Mouse (Mus musculus) limb, embryonic 15.5 days (tissue): ENCODE data around the gene Noc4l. TPM values are rescaled to one million over a fixed set of nuclear protein-coding genes. Genes with fewer than 3 reads are reported as not detected.
A peak's percentile ranks its signal among the peaks of the same experiment; 100 is the strongest.

Experiments
- ATAC-seq: fragments of 200-750 bp; cut with Nextera tagmentation; 2 replicates; pipeline ENCODE4 v1.8.0; 2017; ENCODE audit warnings: low read depth, moderate TSS enrichment; ENCODE audit not compliant: insufficient number of reproducible peaks, low FRiP score, low TSS enrichment
- H3K27ac ChIP-seq: fragments of 300-500 bp; sonication (generic); 2 replicates; pipeline ENCODE4 v1.5.1; 2015; ENCODE audit warnings: moderate library complexity, mild to moderate bottlenecking, inconsistent platforms
- H3K27me3 ChIP-seq: fragments of 300-500 bp; sonication (generic); 2 replicates; pipeline ENCODE4 v1.6.1; 2015; ENCODE audit warnings: inconsistent platforms
- H3K36me3 ChIP-seq: fragments of 300-500 bp; sonication (generic); 2 replicates; pipeline ENCODE4 v1.6.1; 2015; ENCODE audit warnings: inconsistent platforms
- H3K4me1 ChIP-seq: fragments of 300-500 bp; sonication (generic); 2 replicates; pipeline ENCODE4 v1.6.1; 2015; ENCODE audit warnings: inconsistent platforms
- H3K4me2 ChIP-seq: fragments of 300-500 bp; sonication (generic); 2 replicates; pipeline ENCODE4 v1.6.1; 2015; ENCODE audit warnings: mild to moderate bottlenecking, inconsistent platforms
- H3K4me3 ChIP-seq: fragments of 300-500 bp; sonication (generic); 2 replicates; pipeline ENCODE4 v1.5.1; 2015; ENCODE audit warnings: mild to moderate bottlenecking, inconsistent platforms
- H3K9ac ChIP-seq: fragments of 300-500 bp; sonication (generic); 2 replicates; pipeline ENCODE4 v1.6.1; 2015; ENCODE audit warnings: inconsistent platforms
- H3K9me3 ChIP-seq: fragments of 300-500 bp; sonication (generic); 2 replicates; pipeline ENCODE4 v1.6.1; 2016; ENCODE audit warnings: inconsistent platforms
- WGBS: fragments of 180-500 bp; shearing (Covaris S2); methylation state at CpG from one replicate; pipeline ENCODE4 v1.1.7; 2015; 5-methylcytosine and 5-hydroxymethylcytosine counted together
- polyA plus RNA-seq: library from polyadenylated mRNA; unstranded; fragments of >200 nt; fragmentation: Nextera tagmentation; extraction: Ambion mirVana; gene quantifications from 2 replicates; pipeline ENCODE4 v1.2.1, GENCODE M21; 2015

The Noc4l gene
- polyA plus RNA-seq, 1 experiment from 2014 or later = 46.2 TPM

DNA sequence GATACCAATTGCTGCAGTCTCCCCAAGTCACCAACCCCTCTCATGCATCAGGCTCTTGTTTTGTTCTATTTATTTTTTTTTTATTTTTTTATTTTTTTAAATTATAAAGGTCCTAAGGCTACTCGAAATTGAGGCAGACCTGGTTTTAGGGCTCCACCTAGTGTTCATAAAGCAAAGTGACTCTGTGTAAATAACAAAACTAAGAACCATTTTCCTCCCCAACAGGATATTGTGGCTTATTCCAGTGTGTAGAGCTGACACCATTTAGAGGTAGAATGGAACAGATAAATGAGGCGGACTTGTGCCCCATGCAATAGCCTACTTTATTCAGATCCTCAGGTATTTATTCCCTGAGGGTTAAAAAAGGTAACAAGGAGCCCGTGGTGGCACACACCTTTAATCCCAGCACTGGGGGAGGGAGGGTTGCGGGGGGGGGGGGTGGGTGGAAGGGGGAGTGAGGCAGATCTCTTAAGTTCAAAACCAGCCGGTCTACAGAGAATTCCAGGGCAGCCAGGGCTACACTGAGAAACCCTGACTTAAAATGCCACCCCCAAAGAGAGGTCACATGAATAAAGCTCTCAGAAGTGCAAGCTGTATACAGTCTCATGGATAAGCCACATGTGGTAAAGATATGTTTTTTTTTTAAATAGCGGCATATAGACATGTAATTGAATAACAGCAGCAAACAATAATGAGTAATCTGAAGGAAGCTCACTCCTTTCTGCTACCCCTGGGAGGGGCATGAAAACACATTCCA, 17.1 kb downstream of the Noc4l start:
- Histone ChIP-seq H3K9ac (no peak overlapping the region), H3K27ac (no peak overlapping the region), H3K9me3 (no peaks in the 10 kb centered on the region), H3K27me3 (no peaks in the 10 kb centered on the region), H3K4me2 (no peak overlapping the region), H3K36me3 (no peaks in the 10 kb centered on the region), H3K4me1 (peaks cover 3% of the 10 kb centered on the region; the same call in 1 of the 2 replicates), H3K4me3 (no peak overlapping the region)
- ATAC-seq = no peak
- WGBS = 36% methylated on average over 6 of the region's 6 CpGs

DNA sequence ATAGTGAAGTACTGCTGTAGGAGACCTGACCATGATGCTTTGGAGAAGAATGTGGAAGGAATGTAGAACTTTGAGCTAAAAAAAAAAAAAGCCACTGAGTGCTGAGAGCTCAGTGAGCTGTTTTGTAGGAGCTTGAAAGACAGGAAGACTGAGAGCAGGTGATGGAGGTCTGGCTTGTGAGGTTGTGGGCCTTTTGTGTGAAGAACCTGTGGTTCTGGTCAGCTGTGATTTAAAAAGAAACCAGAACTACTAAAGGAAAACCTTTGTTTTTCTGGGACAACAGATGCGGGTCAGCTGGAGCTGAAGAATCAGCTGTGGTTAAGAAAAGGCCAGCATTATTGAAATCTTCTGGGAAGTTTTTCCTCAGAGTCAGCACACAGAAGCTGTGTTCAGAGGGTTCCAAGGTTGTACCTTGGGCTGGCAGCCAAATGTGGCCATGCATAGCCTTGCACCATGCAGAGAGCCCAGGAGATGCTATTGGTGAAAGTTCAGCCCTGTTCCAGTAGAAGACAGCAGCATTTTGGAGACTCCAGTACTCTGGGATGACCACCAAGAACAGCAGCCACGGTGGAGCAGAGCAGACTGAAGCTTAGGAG, 23.6 kb downstream of the Noc4l start:
- Histone ChIP-seq H3K27ac (no peak overlapping the region), H3K4me2 (no peak overlapping the region), H3K4me1 (peaks cover 5% of the 10 kb centered on the region; the same call in 1 of the 2 replicates), H3K4me3 (no peak overlapping the region), H3K36me3 (no peaks in the 10 kb centered on the region), H3K9me3 (no peaks in the 10 kb centered on the region), H3K27me3 (no peaks in the 10 kb centered on the region), H3K9ac (no peak overlapping the region)
- WGBS = 66% methylated on average over 2 of the region's 2 CpGs
- ATAC-seq = no peak

DNA sequence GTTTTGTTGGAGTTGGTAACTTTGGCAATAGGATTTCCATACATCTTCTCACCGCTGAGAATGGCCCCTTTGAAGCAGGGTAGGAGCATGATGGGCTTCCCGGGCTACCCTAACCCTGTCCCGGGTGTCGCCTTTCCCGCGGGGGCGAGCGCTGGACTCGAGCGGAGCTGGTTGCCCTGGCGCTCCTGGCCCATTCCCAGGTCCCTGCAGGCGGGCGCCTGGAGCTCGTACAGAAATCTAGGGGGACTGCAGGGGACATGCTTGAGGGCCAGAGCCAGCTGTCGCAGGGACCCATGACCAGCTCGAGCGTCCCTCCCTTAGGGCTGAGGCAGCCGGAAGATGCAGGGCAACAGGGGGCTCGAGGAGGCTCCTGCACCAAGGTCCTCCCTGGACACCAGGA, 25.1 kb downstream of the Noc4l start:
- Histone ChIP-seq H3K9ac (no peak overlapping the region), H3K27me3 (no peaks in the 10 kb centered on the region), H3K4me1 (peaks cover 5% of the 10 kb centered on the region; the same call in 1 of the 2 replicates), H3K27ac (no peak overlapping the region), H3K36me3 (no peaks in the 10 kb centered on the region), H3K9me3 (no peaks in the 10 kb centered on the region), H3K4me2 (0 out of 2 replicates have a peak overlapping the region, but pooled peaks have one; percentile 17), H3K4me3 (no peak overlapping the region)
- WGBS = 23% methylated on average over 19 of the region's 19 CpGs
- ATAC-seq = no peak

DNA sequence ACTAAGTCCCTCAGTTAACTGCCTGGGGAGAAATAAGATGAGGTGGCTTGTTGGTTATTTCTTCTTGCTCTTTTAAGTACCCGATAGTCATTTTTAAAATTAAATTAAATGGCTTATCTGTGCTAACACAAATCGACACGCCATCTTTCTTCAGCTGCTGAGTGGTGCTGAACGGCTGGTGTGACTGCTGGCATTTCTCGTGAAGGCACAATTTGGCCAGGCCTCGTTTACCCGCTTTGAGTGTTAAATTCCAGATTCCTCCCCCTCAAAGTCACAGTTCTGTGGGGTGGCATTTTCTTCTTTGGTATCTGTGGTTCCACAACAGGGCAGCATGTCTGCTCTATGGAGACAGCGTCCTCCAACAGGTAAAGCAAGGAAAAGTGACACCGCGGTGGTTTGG, 25.9 kb downstream of the Noc4l start:
- no peaks in the 10 kb centered on the region for H3K36me3 ChIP-seq
- ATAC-seq = no peak
- WGBS = 58% methylated on average over 10 of the region's 10 CpGs
- H3K4me2 ChIP-seq = no peak overlapping the region
- peaks cover 5% of the 10 kb centered on the region; the same call in 1 of the 2 replicates for H3K4me1 ChIP-seq
- no peaks in the 10 kb centered on the region for H3K27me3 ChIP-seq
- no peak overlapping the region for H3K4me3 ChIP-seq
- no peak overlapping the region for H3K27ac ChIP-seq
- H3K9ac ChIP-seq = no peak overlapping the region
- H3K9me3 ChIP-seq = no peaks in the 10 kb centered on the region

GRCm38 (mm10) chr5:110624319-110624718, 28.9 kb downstream of the Noc4l start:
- Histone ChIP-seq H3K9ac (no peak overlapping the region), H3K4me3 (no peak overlapping the region), H3K9me3 (no peaks in the 10 kb centered on the region), H3K27ac (no peak overlapping the region), H3K4me2 (no peak overlapping the region), H3K36me3 (no peaks in the 10 kb centered on the region), H3K27me3 (no peaks in the 10 kb centered on the region), H3K4me1 (peaks cover 5% of the 10 kb centered on the region; the same call in 1 of the 2 replicates)
- 49% methylated on average over 2 of the region's 2 CpGs for WGBS
- no peak for ATAC-seq

DNA sequence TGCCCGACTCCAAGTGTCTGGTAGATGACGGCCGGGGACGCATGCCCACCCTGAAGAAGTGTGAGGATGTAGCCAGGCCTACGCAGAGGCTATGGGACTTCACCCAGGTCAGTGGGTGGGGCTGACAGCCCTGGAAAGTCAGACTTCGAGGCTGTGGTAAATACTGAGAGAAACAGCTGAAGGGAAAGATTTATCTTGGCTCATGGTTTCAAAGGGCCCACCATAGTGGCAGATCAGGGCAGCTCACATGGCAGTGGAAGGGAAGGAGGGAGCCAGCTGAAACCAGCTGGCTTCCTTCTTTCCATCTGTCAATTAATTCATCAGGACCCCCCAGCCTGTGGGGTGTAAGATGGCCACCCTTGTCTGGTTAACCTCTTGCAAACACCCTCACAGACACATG, 34.0 kb downstream of the Noc4l start:
- H3K9ac ChIP-seq = no peak overlapping the region
- H3K4me1 ChIP-seq = no peaks in the 10 kb centered on the region
- 82% methylated on average over 6 of the region's 6 CpGs for WGBS
- ATAC-seq = no peak
- no peaks in the 10 kb centered on the region for H3K9me3 ChIP-seq
- H3K27ac ChIP-seq = no peak overlapping the region
- no peaks in the 10 kb centered on the region for H3K36me3 ChIP-seq
- H3K4me3 ChIP-seq = no peak overlapping the region
- no peak overlapping the region for H3K4me2 ChIP-seq
- no peaks in the 10 kb centered on the region for H3K27me3 ChIP-seq

GRCm38 (mm10) chr5:110611435-110612158, 41.6 kb downstream of the Noc4l start:
- 43% methylated on average over 5 of the region's 5 CpGs for WGBS
- H3K9me3 ChIP-seq = no peaks in the 10 kb centered on the region
- H3K9ac ChIP-seq = no peak overlapping the region
- H3K36me3 ChIP-seq = no peaks in the 10 kb centered on the region
- H3K4me1 ChIP-seq = peaks cover 20% of the 10 kb centered on the region
- H3K4me3 ChIP-seq = no peak overlapping the region
- H3K27me3 ChIP-seq = no peaks in the 10 kb centered on the region; the same call in 1 of the 2 replicates
- no peak overlapping the region for H3K4me2 ChIP-seq
- ATAC-seq = peak; percentile 74
- 0 out of 2 replicates have a peak overlapping the region, but pooled peaks have one; percentile 22 for H3K27ac ChIP-seq

GRCm38 (mm10) chr5:110610484-110610883, 42.7 kb downstream of the Noc4l start:
- no peak overlapping the region for H3K9ac ChIP-seq
- no peak overlapping the region for H3K4me2 ChIP-seq
- no peak overlapping the region for H3K4me3 ChIP-seq
- H3K4me1 ChIP-seq = peaks cover 20% of the 10 kb centered on the region
- no peaks in the 10 kb centered on the region for H3K36me3 ChIP-seq
- 78% methylated on average over 7 of the region's 7 CpGs for WGBS
- no peak overlapping the region for H3K27ac ChIP-seq
- no peaks in the 10 kb centered on the region for H3K9me3 ChIP-seq
- no peak for ATAC-seq
- no peaks in the 10 kb centered on the region; the same call in 1 of the 2 replicates for H3K27me3 ChIP-seq

DNA sequence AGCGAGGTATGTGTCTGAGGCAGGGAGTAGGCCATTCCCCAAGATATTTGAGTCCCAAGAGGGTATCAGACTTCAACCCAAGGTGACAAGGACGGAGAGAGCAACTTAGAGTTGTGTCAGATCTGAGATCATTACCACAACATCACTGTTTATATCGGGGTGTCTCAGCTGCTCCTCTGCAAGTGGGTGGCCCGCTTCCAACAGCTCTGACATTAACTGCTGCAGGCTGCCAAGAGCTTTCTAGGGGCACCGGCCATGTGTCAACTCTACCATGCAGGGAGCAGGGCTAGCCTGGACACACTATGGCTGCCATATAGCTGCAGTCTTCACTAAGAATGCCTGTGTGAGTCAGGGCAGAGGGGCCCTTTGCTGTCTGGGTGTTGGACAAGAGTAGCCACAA, 43.3 kb downstream of the Noc4l start:
- no peaks in the 10 kb centered on the region for H3K36me3 ChIP-seq
- 64% methylated on average over 5 of the region's 5 CpGs for WGBS
- H3K9me3 ChIP-seq = no peaks in the 10 kb centered on the region
- no peak overlapping the region for H3K27ac ChIP-seq
- no peak overlapping the region for H3K9ac ChIP-seq
- H3K4me1 ChIP-seq = peaks cover 20% of the 10 kb centered on the region
- H3K4me2 ChIP-seq = no peak overlapping the region
- no peak overlapping the region for H3K4me3 ChIP-seq
- no peaks in the 10 kb centered on the region; the same call in 1 of the 2 replicates for H3K27me3 ChIP-seq
- no peak for ATAC-seq

- Histone ChIP-seq H3K4me3 (no peak overlapping the region), H3K36me3 (no peaks in the 10 kb centered on the region), H3K27ac (no peak overlapping the region), H3K9ac (no peak overlapping the region), H3K4me2 (no peak overlapping the region), H3K27me3 (no peaks in the 10 kb centered on the region; the same call in 1 of the 2 replicates), H3K9me3 (no peaks in the 10 kb centered on the region), H3K4me1 (peaks cover 20% of the 10 kb centered on the region)
- WGBS = 57% methylated on average over 3 of the region's 3 CpGs
- ATAC-seq = no peak
Observed at GRCm38 (mm10) chr5:110609425-110609824, 43.8 kb downstream of the Noc4l start.

GRCm38 (mm10) chr5:110608941-110609340, 44.3 kb downstream of the Noc4l start:
- no peak overlapping the region for H3K27ac ChIP-seq
- no peaks in the 10 kb centered on the region; the same call in 1 of the 2 replicates for H3K27me3 ChIP-seq
- H3K4me1 ChIP-seq = peaks cover 20% of the 10 kb centered on the region
- 28% methylated on average over 8 of the region's 8 CpGs for WGBS
- no peak overlapping the region for H3K4me3 ChIP-seq
- no peak for ATAC-seq
- no peak overlapping the region for H3K4me2 ChIP-seq
- H3K9ac ChIP-seq = no peak overlapping the region
- H3K9me3 ChIP-seq = no peaks in the 10 kb centered on the region
- no peaks in the 10 kb centered on the region for H3K36me3 ChIP-seq

GRCm38 (mm10) chr5:110608336-110608735, 44.9 kb downstream of the Noc4l start:
- WGBS = 63% methylated on average over 6 of the region's 6 CpGs
- Histone ChIP-seq H3K27ac (no peak overlapping the region), H3K4me3 (no peak overlapping the region), H3K4me2 (no peak overlapping the region), H3K9me3 (no peaks in the 10 kb centered on the region), H3K4me1 (peaks cover 20% of the 10 kb centered on the region), H3K27me3 (no peaks in the 10 kb centered on the region; the same call in 1 of the 2 replicates), H3K9ac (no peak overlapping the region), H3K36me3 (no peaks in the 10 kb centered on the region)
- no peak for ATAC-seq
